ENCODE assay signal across 24 mouse cellular contexts in the genomic region with DNA sequence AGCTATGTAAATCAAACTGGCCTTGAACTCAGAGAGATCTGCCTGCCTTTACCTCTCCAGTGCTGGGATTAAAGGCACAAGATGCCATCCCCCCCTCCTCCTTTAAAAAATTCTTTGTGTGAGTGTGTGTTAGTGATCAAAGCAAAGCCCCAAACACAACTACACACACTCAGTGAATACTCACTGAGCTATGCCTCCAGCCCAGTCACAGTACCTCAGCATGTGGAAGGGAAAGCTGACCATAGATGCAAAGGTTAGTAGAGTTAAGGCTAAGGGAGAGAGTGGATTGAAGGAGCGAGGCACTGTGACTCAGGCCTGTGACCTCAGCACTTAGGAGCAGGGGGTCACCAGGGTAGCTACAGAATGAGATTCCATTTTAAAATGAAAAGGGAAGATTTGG. TPM values are rescaled to one million over a fixed set of nuclear protein-coding genes. Genes with fewer than 3 reads are reported as not detected.
DNase-seq lines count a peak whose midpoint lies in the region; ATAC-seq and TF ChIP-seq lines count a peak whose summit lies in the region.
"Had no signal": no experiment of that assay in that cellular context is flagged by ENCODE, and none has a peak within 500 bp of the region (broad histone marks: within the 10 kb centered on the region; RNA-seq: fewer than 3 reads in every experiment).

No protein-coding gene starts in this region.

- TF ChIP-seq CTCF in liver, embryonic 14.5 days (IDR thresholded peaks at IDR 0.05; ENCODE audit: low read depth): no peak

- H3K36me3 ChIP-seq in heart, embryonic 13.5 days: peaks cover 49% of the 10 kb centered on the region
- H3K36me3 ChIP-seq in liver, embryonic 14.5 days (replicated peaks; ENCODE audit: control insufficient read depth, insufficient read depth, low read depth): peaks cover 48% of the 10 kb centered on the region

- H3K4me3 ChIP-seq in heart, embryonic 13.5 days: peak overlapping the region; percentile 21; the same call in 1 of the 2 replicates
- peak overlapping the region; percentile 13 to 89; a peak in 3 of 4 replicates for H3K4me3 ChIP-seq in liver, embryonic 14.5 days (ENCODE audit: insufficient read depth in 1 of 2, low read depth in 2 of 2, low read length in 2 of 2)
- H3K4me3 ChIP-seq: heart, embryonic 12.5 days; limb, embryonic 10.5 days; midbrain, embryonic 12.5 days had no signal

- 90% methylated on average over 1 of the region's 1 CpGs for WGBS in heart, embryonic 13.5 days
- WGBS in liver, embryonic 14.5 days (ENCODE audit: insufficient replicate concordance): 88% methylated on average over 1 of the region's 1 CpGs

- no peak overlapping the region for H3K9ac ChIP-seq in heart, embryonic 13.5 days
- H3K9ac ChIP-seq in liver, embryonic 14.5 days (replicated peaks): peak overlapping the region; percentile 92
- H3K9ac ChIP-seq: heart, embryonic 12.5 days; hindbrain, embryonic 14.5 days; midbrain, embryonic 12.5 days had no signal

- peak overlapping the region; percentile 99 for H3K4me2 ChIP-seq in heart, embryonic 13.5 days
- H3K4me2 ChIP-seq in liver, embryonic 14.5 days (ENCODE audit: low read depth): peak overlapping the region; percentile 95
- H3K4me2 ChIP-seq: hindbrain, embryonic 14.5 days; midbrain, embryonic 12.5 days had no signal

- TF ChIP-seq EP300 in liver, embryonic 14.5 days (IDR thresholded peaks at IDR 0.05; ENCODE audit: low read depth): no peak

- no peaks in the 10 kb centered on the region for H3K27me3 ChIP-seq in heart, embryonic 13.5 days (replicated peaks)
- H3K27me3 ChIP-seq in liver, embryonic 14.5 days (ENCODE audit: control insufficient read depth, insufficient read depth, low read length): no peaks in the 10 kb centered on the region
- H3K27me3 ChIP-seq: heart, embryonic 12.5 days had no signal

- H3K4me1 ChIP-seq in heart, embryonic 13.5 days: peaks cover 51% of the 10 kb centered on the region
- H3K4me1 ChIP-seq in liver, embryonic 14.5 days (replicated peaks; ENCODE audit: control insufficient read depth in 2 of 2, insufficient read depth in 2 of 2, low read length in 1 of 2): peaks cover 42 to 48% of the 10 kb centered on the region in 2 experiments

- peak overlapping the region; percentile 4; the same call in 1 of the 2 replicates for H3K27ac ChIP-seq in heart, embryonic 13.5 days (replicated peaks)
- H3K27ac ChIP-seq in liver, embryonic 14.5 days: peak overlapping the region; percentile 97
- H3K27ac ChIP-seq: hindbrain, embryonic 14.5 days; limb, embryonic 10.5 days had no signal

- no peak for ATAC-seq in heart, embryonic 13.5 days (ENCODE audit: extremely low read depth, insufficient number of reproducible peaks, low FRiP score, low TSS enrichment)
- ATAC-seq in liver, embryonic 14.5 days (ENCODE audit: insufficient read depth): no peak
- ATAC-seq: forebrain, embryonic 16.5 days; inflammation-experienced regulatory T-cells, adult 6 months had no signal

- H3K9me3 ChIP-seq in heart, embryonic 13.5 days: no peaks in the 10 kb centered on the region
- no peaks in the 10 kb centered on the region for H3K9me3 ChIP-seq in liver, embryonic 14.5 days (ENCODE audit: control insufficient read depth, low read length)
- H3K9me3 ChIP-seq: heart, embryonic 12.5 days; limb, embryonic 10.5 days; midbrain, embryonic 12.5 days had no signal

- DNase-seq in adrenal gland, adult 2 months: peak; percentile 38
- DNase-seq in adrenal gland, adult 8-10 months: no peak
- no peak for DNase-seq in heart, postnatal 4 days
- peak; percentile 78 for DNase-seq in adipocyte (ENCODE audit: low spot score)
- DNase-seq in liver, embryonic 14.5 days (ENCODE audit: low read depth in 3 of 3, low spot score in 3 of 3): no peak
- no peak for DNase-seq in layer of hippocampus, adult 8-10 months (ENCODE audit: low spot score in 2 of 2)
- DNase-seq in thymus, postnatal 25 days: no peak
- DNase-seq: embryo, embryonic 11 days; lung, adult 2 months; lung, postnatal 14 days; right cerebral cortex, postnatal 14 days; spleen, adult 18-20 months had no signal

RNA-seq across cellular contexts. Expression of gene Rnaseh2a, which starts 3.5 kb away (rescaled TPM):
- 100 to 1,000 TPM in 1 of 2 experiments, 10 to 100 TPM in 1; 87.7 to 112 TPM for total RNA-seq in adrenal gland, adult 2 months (2021)
- polyA plus RNA-seq in adrenal gland, adult 2 months (2012; rRNA removed): 61.7 and 76.6 TPM in 2 replicates
- 100 to 1,000 TPM in 3 of 4 experiments, 10 to 100 TPM in 1; 89.0 to 142 (median 110) TPM for total RNA-seq in adrenal gland, adult 8-10 months (2022)
- 82.8 and 83.4 TPM in 2 replicates for polyA plus RNA-seq in heart, embryonic 13.5 days (2015; fragmentation: Nextera tagmentation; extraction: Ambion mirVana)
- total RNA-seq in heart, postnatal 4 days (2021): 10 to 100 TPM; 61.8 to 69.1 TPM
- polyA plus RNA-seq in liver, embryonic 14.5 days (2012; rRNA removed): 49.3 and 56.2 TPM in 2 replicates
- polyA plus RNA-seq in liver, embryonic 14.5 days (2014; fragmentation: Nextera tagmentation; extraction: Ambion mirVana): 107 and 125 TPM in 2 replicates
- 10 to 100 TPM; 36.2 to 46.2 (median 41.2) TPM for total RNA-seq in layer of hippocampus, adult 8-10 months (2022)

RNA-seq across cellular contexts. Expression of gene Prdx2, which starts 3.7 kb away (rescaled TPM):
- total RNA-seq in adrenal gland, adult 2 months (2021): 100 to 1,000 TPM; 671 to 700 TPM
- 181 and 240 TPM in 2 replicates for polyA plus RNA-seq in adrenal gland, adult 2 months (2012; rRNA removed)
- 100 to 1,000 TPM; 651 to 758 (median 708) TPM for total RNA-seq in adrenal gland, adult 8-10 months (2022)
- 733 and 747 TPM in 2 replicates for polyA plus RNA-seq in heart, embryonic 13.5 days (2015; fragmentation: Nextera tagmentation; extraction: Ambion mirVana)
- total RNA-seq in heart, postnatal 4 days (2021): 100 to 1,000 TPM; 678 to 716 TPM
- 1,117 and 1,155 TPM in 2 replicates for polyA plus RNA-seq in liver, embryonic 14.5 days (2012; rRNA removed)
- 2,207 and 2,282 TPM in 2 replicates for polyA plus RNA-seq in liver, embryonic 14.5 days (2014; fragmentation: Nextera tagmentation; extraction: Ambion mirVana)
- 100 to 1,000 TPM; 328 to 367 (median 342) TPM for total RNA-seq in layer of hippocampus, adult 8-10 months (2022)

RNA-seq across cellular contexts. Expression of gene Gm49661, which starts 3.8 kb away (rescaled TPM):
- 1 to 10 TPM; 2.1 to 2.4 TPM for total RNA-seq in adrenal gland, adult 2 months (2021)
- polyA plus RNA-seq in adrenal gland, adult 2 months (2012; rRNA removed): 2.1 TPM in 1 of 2 replicates, not detected in the other
- total RNA-seq in adrenal gland, adult 8-10 months (2022): 1 to 10 TPM in 2 of 4 experiments, not detected in 2; 1.7 to 2.3 TPM
- polyA plus RNA-seq in heart, embryonic 13.5 days (2015; fragmentation: Nextera tagmentation; extraction: Ambion mirVana): not detected in 2 replicates
- 1 to 10 TPM in 1 of 2 experiments, not detected in 1; 1.5 TPM for total RNA-seq in heart, postnatal 4 days (2021)
- not detected in 2 replicates for polyA plus RNA-seq in liver, embryonic 14.5 days (2012; rRNA removed)
- not detected in 2 replicates for polyA plus RNA-seq in liver, embryonic 14.5 days (2014; fragmentation: Nextera tagmentation; extraction: Ambion mirVana)
- not detected for total RNA-seq in layer of hippocampus, adult 8-10 months (2022)
- total RNA-seq: adrenal gland, postnatal 4 days; layer of hippocampus, postnatal 14 days; megakaryocyte progenitor cell, adult 5-6 weeks had no signal
- polyA plus RNA-seq: embryonic facial prominence, embryonic 14.5 days; forebrain, embryonic 16.5 days; heart, embryonic 12.5 days; hindbrain, embryonic 14.5 days; inflammation-experienced regulatory T-cells, adult 6 months; limb, embryonic 10.5 days; lung, adult 2 months; midbrain, embryonic 12.5 days; thymus, postnatal 0 days had no signal

RNA-seq across cellular contexts. Expression of gene Junb, which starts 5.4 kb away (rescaled TPM):
- 10 to 100 TPM; 37.0 to 90.7 TPM for total RNA-seq in adrenal gland, adult 2 months (2021)
- polyA plus RNA-seq in adrenal gland, adult 2 months (2012; rRNA removed): 78.9 and 91.4 TPM in 2 replicates
- total RNA-seq in adrenal gland, adult 8-10 months (2022): 100 to 1,000 TPM in 1 of 4 experiments, 10 to 100 TPM in 3; 39.9 to 211 (median 52.4) TPM
- 12.8 and 12.9 TPM in 2 replicates for polyA plus RNA-seq in heart, embryonic 13.5 days (2015; fragmentation: Nextera tagmentation; extraction: Ambion mirVana)
- total RNA-seq in heart, postnatal 4 days (2021): 10 to 100 TPM; 12.3 to 12.4 TPM
- 8.3 and 10.5 TPM in 2 replicates for polyA plus RNA-seq in liver, embryonic 14.5 days (2012; rRNA removed)
- 10.5 and 11.2 TPM in 2 replicates for polyA plus RNA-seq in liver, embryonic 14.5 days (2014; fragmentation: Nextera tagmentation; extraction: Ambion mirVana)
- 10 to 100 TPM; 61.1 to 79.5 (median 75.6) TPM for total RNA-seq in layer of hippocampus, adult 8-10 months (2022)

RNA-seq across cellular contexts. Expression of gene Hook2, which starts 17.3 kb away (rescaled TPM):
- total RNA-seq in adrenal gland, adult 2 months (2021): 1 to 10 TPM; 6.1 to 6.2 TPM
- polyA plus RNA-seq in adrenal gland, adult 2 months (2012; rRNA removed): 6.5 and 6.7 TPM in 2 replicates
- 10 to 100 TPM in 2 of 4 experiments, 1 to 10 TPM in 2; 6.2 to 12.7 (median 10.5) TPM for total RNA-seq in adrenal gland, adult 8-10 months (2022)
- 7.2 and 7.3 TPM in 2 replicates for polyA plus RNA-seq in heart, embryonic 13.5 days (2015; fragmentation: Nextera tagmentation; extraction: Ambion mirVana)
- total RNA-seq in heart, postnatal 4 days (2021): 1 to 10 TPM; 2.2 to 2.6 TPM
- 2.3 and 4.3 TPM in 2 replicates for polyA plus RNA-seq in liver, embryonic 14.5 days (2012; rRNA removed)
- polyA plus RNA-seq in liver, embryonic 14.5 days (2014; fragmentation: Nextera tagmentation; extraction: Ambion mirVana): 3.2 and 4.3 TPM in 2 replicates
- 10 to 100 TPM; 10.9 to 11.6 (median 11.3) TPM for total RNA-seq in layer of hippocampus, adult 8-10 months (2022)

Comparison
In these comparisons a context has a peak if more than half of its experiments do, and no peak if none do; other contexts are left out.
1. DNase-seq: peak in adrenal gland, adult 2 months (single experiment) and adipocyte (single experiment); none in adrenal gland, adult 8-10 months (single experiment), heart, postnatal 4 days (single experiment), liver, embryonic 14.5 days (0 of 3), layer of hippocampus, adult 8-10 months (0 of 2) and thymus, postnatal 25 days (single experiment).